Mouse (Mus musculus) cerebellum, adult 2 months (tissue): Measurements from ENCODE around the gene Slc24a3. TPM values are rescaled to one million over a fixed set of nuclear protein-coding genes. Genes with fewer than 3 reads are reported as not detected.

ENCODE experiments used
- DNase-seq, 2 experiments: peaks; one replicate each; pipeline ENCODE4 v3.0.0; 2021
- H3K27ac ChIP-seq: fragments of 200-500 bp; 2 replicates; pipeline ENCODE4 v1.5.1; 2012; ENCODE audit warnings: low read length, control low read depth, inconsistent platforms; ENCODE audit not compliant: insufficient read depth
- H3K27me3 ChIP-seq: fragments of 200-500 bp; 2 replicates; pipeline ENCODE4 v1.6.1; 2012; ENCODE audit warnings: inconsistent platforms, mild to moderate bottlenecking, low read length, moderate library complexity; ENCODE audit not compliant: control insufficient read depth, insufficient read depth
- H3K4me1 ChIP-seq: fragments of 200-500 bp; 2 replicates; pipeline ENCODE4 v1.6.1; 2011; ENCODE audit warnings: low read length; ENCODE audit not compliant: control insufficient read depth, insufficient read depth
- H3K4me3 ChIP-seq: fragments of 200-500 bp; replicated peaks from 2 replicates; pipeline ENCODE3; 2011; ENCODE audit warnings: mild to moderate bottlenecking, low read depth, low read length, control low read depth; ENCODE audit not compliant: insufficient read depth
- CTCF ChIP-seq: fragments of 200-500 bp; IDR thresholded peaks from 2 replicates; pipeline ENCODE4 v1.5.1; 2011; ENCODE audit warnings: low read depth, mild to moderate bottlenecking, control low read depth, low read length, moderate library complexity, borderline replicate concordance; ENCODE audit not compliant: insufficient read depth
- POLR2A ChIP-seq: fragments of 200-500 bp; IDR thresholded peaks from 2 replicates; pipeline ENCODE4 v1.6.1; 2011; ENCODE audit warnings: low read length, control low read depth, borderline replicate concordance; ENCODE audit not compliant: insufficient read depth
- WGBS: fragments of 180-500 bp; shearing (Covaris S2); methylation state at CpG from one replicate; pipeline ENCODE4 v1.1.7; 2018; 5-methylcytosine and 5-hydroxymethylcytosine counted together
- polyA plus RNA-seq: library from polyadenylated mRNA; depleted of rRNA; stranded (reverse); fragments of >200 nt; gene quantifications from 2 replicates; pipeline ENCODE4 v1.2.3, GENCODE M21; 2012

Slc24a3 gene
- polyA plus RNA-seq, 1 experiment, result 56.9 TPM

DNA sequence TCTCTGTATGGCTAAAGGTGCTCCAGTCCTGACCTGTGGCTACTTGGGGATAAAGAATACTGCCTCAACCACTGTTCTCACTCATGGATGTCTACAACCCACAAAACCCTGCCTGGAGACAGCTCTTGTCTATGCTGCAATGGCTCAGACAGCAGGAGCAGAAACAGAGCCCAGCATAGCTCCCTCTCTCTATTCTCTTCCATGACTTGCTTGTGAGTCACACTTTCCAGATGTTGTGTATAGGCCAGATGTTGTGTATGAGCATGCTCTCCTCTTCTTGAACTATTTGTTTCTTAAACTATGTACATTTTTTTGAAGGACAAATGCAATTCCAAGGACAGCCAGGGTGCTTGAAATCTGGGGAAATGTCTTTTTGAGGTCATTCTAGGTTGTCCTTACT, 101.4 kb downstream of the Slc24a3 start:
- H3K27ac ChIP-seq, result no peak overlapping the region
- TF ChIP-seq CTCF (no peak), POLR2A (no peak)
- no peak for DNase-seq
- H3K27me3 ChIP-seq, result no peaks in the 10 kb centered on the region; the same call in 1 of the 2 replicates
- H3K4me1 ChIP-seq, result peaks cover 1% of the 10 kb centered on the region; the same call in 1 of the 2 replicates
- no peak overlapping the region for H3K4me3 ChIP-seq

DNA sequence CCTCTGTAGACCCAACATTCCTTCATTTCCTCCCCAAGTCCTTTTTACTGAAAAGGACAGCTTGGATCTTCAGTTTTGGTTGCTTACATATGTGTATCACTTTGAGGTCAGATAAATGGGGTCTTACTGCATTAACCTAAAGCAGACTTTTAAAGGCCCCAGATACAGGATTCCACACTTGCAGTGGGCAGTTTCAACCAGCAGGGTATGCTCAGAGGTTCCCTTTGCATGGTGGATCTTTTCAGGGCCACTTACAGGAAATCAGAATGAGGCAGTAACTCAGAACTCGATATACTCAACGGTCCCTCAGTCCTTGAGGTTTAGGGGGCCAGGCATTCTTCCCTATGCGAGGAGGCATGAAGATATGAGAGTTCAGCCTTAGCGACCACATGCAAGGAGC, 101.9 kb downstream of the Slc24a3 start:
- Histone ChIP-seq H3K4me1 (peaks cover 5% of the 10 kb centered on the region; the same call in 1 of the 2 replicates), H3K4me3 (no peak overlapping the region), H3K27me3 (no peaks in the 10 kb centered on the region; the same call in 1 of the 2 replicates), H3K27ac (no peak overlapping the region)
- no peak for DNase-seq
- WGBS, result 85% methylated on average over 4 of the region's 4 CpGs
- TF ChIP-seq POLR2A (no peak), CTCF (no peak)

DNA sequence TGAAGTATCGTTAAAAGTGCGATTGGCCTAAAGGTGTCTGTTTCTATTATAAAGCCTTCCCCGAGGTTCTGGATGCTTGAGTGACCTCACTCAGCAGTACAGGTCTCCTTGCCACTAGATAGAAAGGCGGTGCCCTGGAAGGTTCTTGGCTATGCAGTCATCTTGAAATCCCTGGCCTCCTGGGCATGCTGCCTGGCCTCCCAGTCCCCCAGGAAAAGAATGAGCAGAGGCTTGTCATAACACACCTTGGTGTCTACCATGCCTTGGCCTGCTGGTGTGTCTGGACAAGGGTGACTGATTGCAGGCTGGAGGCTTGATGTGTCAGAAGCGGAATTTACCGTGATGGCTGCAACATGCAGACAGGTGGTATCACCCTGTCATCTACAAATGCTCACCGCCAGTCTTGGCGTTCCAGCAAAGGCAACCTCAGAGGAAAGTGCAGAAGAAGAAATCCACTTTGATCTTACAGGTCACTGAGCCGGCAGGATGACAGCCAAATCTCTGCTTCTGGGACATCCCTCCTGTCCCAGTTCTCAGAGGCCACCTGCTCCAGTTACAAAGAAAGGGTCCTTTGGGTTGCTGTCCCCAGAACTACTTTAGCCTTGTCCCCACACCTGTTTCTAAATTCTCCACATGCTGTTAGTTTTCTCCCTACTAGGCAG, 106.6 kb downstream of the Slc24a3 start:
- Histone ChIP-seq H3K4me3 (no peak overlapping the region), H3K4me1 (peaks cover 5% of the 10 kb centered on the region; the same call in 1 of the 2 replicates), H3K27ac (no peak overlapping the region), H3K27me3 (no peaks in the 10 kb centered on the region)
- WGBS, result 69% methylated on average over 9 of the region's 9 CpGs
- DNase-seq, result peak; percentile 27 to 48
- TF ChIP-seq POLR2A (no peak), CTCF (no peak)

DNA sequence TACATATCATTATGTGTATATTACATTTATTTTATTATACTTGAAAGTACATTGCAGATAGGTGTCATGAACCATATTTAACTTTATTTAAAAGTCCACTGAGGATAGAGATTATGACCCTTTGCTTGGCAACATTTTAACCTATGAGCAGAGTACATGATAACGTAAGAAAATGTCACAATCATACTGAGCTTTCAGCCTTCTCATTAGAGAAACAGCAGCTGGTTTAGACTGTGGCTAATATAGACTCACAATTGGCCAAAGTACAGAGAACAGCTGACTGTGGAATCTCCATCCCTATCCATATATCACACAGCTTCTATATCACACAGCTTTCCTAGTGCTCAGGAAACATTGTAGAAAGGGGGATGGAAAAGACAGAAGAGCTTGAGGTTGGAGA, 111.8 kb downstream of the Slc24a3 start:
- no peak overlapping the region for H3K4me3 ChIP-seq
- TF ChIP-seq CTCF (no peak), POLR2A (no peak)
- 88% methylated on average over 1 of the region's 1 CpGs for WGBS

DNA sequence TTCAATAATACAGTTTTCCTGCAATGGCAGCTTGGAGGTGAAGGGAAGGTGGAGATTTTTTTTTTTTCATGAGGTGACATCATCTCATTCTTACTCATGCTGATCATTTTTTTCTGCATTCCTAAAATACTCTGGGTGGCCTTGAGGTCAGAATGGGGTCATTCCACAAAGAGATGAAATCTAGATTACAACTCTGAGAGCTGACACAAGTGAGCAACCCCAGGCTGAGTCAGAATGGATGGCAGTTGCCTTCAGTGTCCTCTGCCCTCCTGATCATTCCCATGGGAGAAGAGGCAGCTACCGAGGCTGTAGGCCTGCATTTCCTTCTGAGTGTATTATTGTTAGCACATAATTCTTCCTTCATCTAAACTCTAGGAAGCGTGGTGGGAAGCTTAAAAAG, 116.2 kb downstream of the Slc24a3 start:
- Histone ChIP-seq H3K4me3 (no peak overlapping the region), H3K4me1 (no peaks in the 10 kb centered on the region), H3K27ac (no peak overlapping the region), H3K27me3 (no peaks in the 10 kb centered on the region)
- no peak for TF ChIP-seq POLR2A
- TF ChIP-seq CTCF, result no peak
- 75% methylated on average over 2 of the region's 2 CpGs for WGBS
- DNase-seq, result no peak

More for the DNA sequence above, 111.8 kb downstream of the Slc24a3 start:
- H3K4me1 ChIP-seq, result no peaks in the 10 kb centered on the region
- H3K27ac ChIP-seq, result no peak overlapping the region
- DNase-seq, result no peak
- H3K27me3 ChIP-seq, result no peaks in the 10 kb centered on the region

DNA sequence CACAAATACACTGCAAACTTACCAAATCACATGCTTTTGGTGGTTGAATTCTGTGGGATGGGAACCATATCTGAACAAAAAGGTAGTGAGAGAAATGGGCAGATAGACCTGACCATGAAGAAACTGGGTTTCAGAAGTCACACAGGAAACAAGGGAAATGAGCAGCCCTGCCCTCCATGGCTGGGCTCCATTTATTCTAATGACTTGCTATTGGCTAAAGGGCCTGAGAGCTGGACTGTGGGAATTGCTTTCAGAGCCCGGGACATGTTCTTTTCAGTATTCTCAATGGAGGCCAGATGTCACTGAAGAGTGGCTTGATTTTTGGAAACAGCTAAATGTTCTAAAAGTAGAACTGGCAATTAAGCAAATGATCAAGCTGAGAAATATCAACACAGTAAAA, 120.9 kb downstream of the Slc24a3 start:
- TF ChIP-seq POLR2A, result no peak
- TF ChIP-seq CTCF, result no peak
- DNase-seq, result peak in 1 of 2 experiments; percentile 27
- WGBS, result 32% methylated on average over 1 of the region's 1 CpGs

DNA sequence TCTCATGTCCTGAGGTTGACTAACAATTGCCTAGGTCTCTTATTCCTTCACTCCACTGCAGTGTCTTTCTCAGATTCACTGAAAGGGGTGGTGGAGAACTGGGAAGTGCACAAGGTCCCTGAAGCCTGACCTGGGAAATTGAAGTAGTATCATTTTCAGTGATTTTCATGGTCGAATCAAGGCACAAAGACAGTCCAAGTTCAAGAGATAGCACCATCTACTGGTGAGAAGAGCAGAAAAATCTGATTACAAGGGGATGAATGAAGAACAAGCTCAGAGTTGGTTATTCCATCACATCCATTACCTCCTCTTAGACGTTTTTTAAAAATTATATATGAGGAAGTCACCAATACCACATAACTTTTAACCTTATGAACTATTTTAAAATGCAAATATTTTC, 123.9 kb downstream of the Slc24a3 start:
- DNase-seq, result no peak
- no peak overlapping the region for H3K4me3 ChIP-seq

More for the DNA sequence above, 120.9 kb downstream of the Slc24a3 start:
- no peak overlapping the region for H3K27ac ChIP-seq
- no peaks in the 10 kb centered on the region for H3K27me3 ChIP-seq
- H3K4me3 ChIP-seq, result no peak overlapping the region
- no peaks in the 10 kb centered on the region for H3K4me1 ChIP-seq

DNA sequence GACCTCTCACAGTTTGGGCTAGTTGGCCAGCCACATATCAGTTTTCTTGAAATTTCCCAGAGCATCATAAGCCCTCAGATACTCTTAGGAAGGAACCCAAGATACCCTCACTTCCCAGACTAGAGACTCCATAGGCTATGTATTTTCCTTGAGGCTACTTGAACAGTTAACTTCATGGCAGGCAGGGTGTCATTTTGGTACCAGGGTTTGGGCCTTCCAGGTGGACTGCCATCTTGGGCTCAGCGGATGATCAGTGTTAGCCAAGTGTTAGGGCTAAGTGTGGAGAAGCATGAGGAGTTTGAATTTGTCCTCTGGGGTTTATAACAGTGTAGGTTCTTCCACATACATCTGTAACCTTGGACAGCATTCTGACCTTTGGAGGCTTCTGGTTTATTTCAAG, 124.6 kb downstream of the Slc24a3 start:
- DNase-seq, result no peak
- WGBS, result 94% methylated on average over 1 of the region's 1 CpGs
- TF ChIP-seq CTCF, result no peak
- TF ChIP-seq POLR2A, result no peak
- H3K27ac ChIP-seq, result no peak overlapping the region
- H3K4me3 ChIP-seq, result no peak overlapping the region
- no peaks in the 10 kb centered on the region for H3K27me3 ChIP-seq
- H3K4me1 ChIP-seq, result no peaks in the 10 kb centered on the region

More for the DNA sequence above, 123.9 kb downstream of the Slc24a3 start:
- no peak overlapping the region for H3K27ac ChIP-seq
- no peaks in the 10 kb centered on the region for H3K4me1 ChIP-seq
- H3K27me3 ChIP-seq, result no peaks in the 10 kb centered on the region
- TF ChIP-seq CTCF (no peak), POLR2A (no peak)
- 35% methylated on average over 2 of the region's 2 CpGs for WGBS
